Mouse (Mus musculus) kidney, adult 2 months (tissue): ENCODE measurements around the gene Gpr4. TPM values are rescaled to one million over a fixed set of nuclear protein-coding genes. Genes with fewer than 3 reads are reported as not detected.

ENCODE experiments used
- DNase-seq: peaks from one replicate; pipeline ENCODE4 v3.0.0; 2021
- H3K27ac ChIP-seq: fragments of 200-500 bp; 2 replicates; pipeline ENCODE4 v1.5.1; 2012; ENCODE audit warnings: low read depth, low read length, control low read depth, inconsistent platforms; ENCODE audit not compliant: insufficient read depth
- H3K27me3 ChIP-seq: fragments of 200-500 bp; replicated peaks from 2 replicates; pipeline ENCODE4 v1.6.1; 2012; ENCODE audit warnings: mild to moderate bottlenecking, moderate library complexity, low read length, inconsistent platforms; ENCODE audit not compliant: control insufficient read depth, insufficient read depth
- H3K36me3 ChIP-seq: fragments of 200-500 bp; 2 replicates; pipeline ENCODE4 v1.6.1; 2012; ENCODE audit warnings: mild to moderate bottlenecking, moderate library complexity, low read length, inconsistent platforms; ENCODE audit not compliant: control insufficient read depth, insufficient read depth
- H3K4me1 ChIP-seq: fragments of 200-500 bp; 2 replicates; pipeline ENCODE4 v1.6.1; 2011; ENCODE audit warnings: low read length; ENCODE audit not compliant: control insufficient read depth, insufficient read depth
- H3K4me3 ChIP-seq: fragments of 200-500 bp; 2 replicates; pipeline ENCODE4 v1.5.1; 2011; ENCODE audit warnings: mild to moderate bottlenecking, low read depth, low read length, control low read depth; ENCODE audit not compliant: insufficient read depth
- CTCF ChIP-seq: fragments of 200-500 bp; conservative IDR thresholded peaks from 2 replicates; pipeline ENCODE4 v1.5.1; 2011; ENCODE audit warnings: low read depth, mild to moderate bottlenecking, control low read depth, low read length, moderate library complexity, mixed read lengths; ENCODE audit not compliant: insufficient read depth, insufficient read length
- POLR2A ChIP-seq: fragments of 200-500 bp; IDR thresholded peaks from one replicate; pipeline ENCODE4 v1.6.1; 2011; ENCODE audit warnings: low read depth, low read length, control low read depth
- WGBS: fragments of 180-500 bp; shearing (Covaris S2); methylation state at CpG from one replicate; pipeline ENCODE4 v1.1.7; 2018; 5-methylcytosine and 5-hydroxymethylcytosine counted together
- polyA plus RNA-seq: library from polyadenylated mRNA; depleted of rRNA; stranded (reverse); fragments of >200 nt; gene quantifications from 2 replicates; pipeline ENCODE4 v1.2.3, GENCODE M21; 2012; rRNA removed

Gpr4 gene
- polyA plus RNA-seq, 1 experiment: 10.1 TPM

- WGBS: 2% methylated on average over 21 of the region's 21 CpGs
- DNase-seq: peak; percentile 32
Measured at GRCm38 (mm10) chr7:19270509-19271237, 58.3 kb downstream of the Gpr4 start.

GRCm38 (mm10) chr7:19271238-19272172 lies 59.2 kb downstream of the Gpr4 start, which contains the start of gene Vasp:
TSS of gene Vasp (minus strand) at chr7:19271817.
- peak; percentile 93 for DNase-seq
- Histone ChIP-seq H3K4me1 (peaks cover 15% of the 10 kb centered on the region), H3K27me3 (no peaks in the 10 kb centered on the region), H3K4me3 (peak within 1 kb of the TSS; percentile 87), H3K36me3 (no peaks in the 10 kb centered on the region), H3K27ac (peak within 1 kb of the TSS; percentile 91)
- TF ChIP-seq POLR2A: peak; percentile 62
- TF ChIP-seq CTCF: no peak
- WGBS: under 1% methylated on average over 61 of the region's 62 CpGs

More at GRCm38 (mm10) chr7:19270509-19271237, 58.3 kb downstream of the Gpr4 start:
- Histone ChIP-seq H3K36me3 (no peaks in the 10 kb centered on the region), H3K4me3 (peak overlapping the region; percentile 87), H3K27me3 (no peaks in the 10 kb centered on the region), H3K27ac (peak overlapping the region; percentile 66), H3K4me1 (peaks cover 19% of the 10 kb centered on the region)
- TF ChIP-seq POLR2A: no peak
- no peak for TF ChIP-seq CTCF

DNA sequence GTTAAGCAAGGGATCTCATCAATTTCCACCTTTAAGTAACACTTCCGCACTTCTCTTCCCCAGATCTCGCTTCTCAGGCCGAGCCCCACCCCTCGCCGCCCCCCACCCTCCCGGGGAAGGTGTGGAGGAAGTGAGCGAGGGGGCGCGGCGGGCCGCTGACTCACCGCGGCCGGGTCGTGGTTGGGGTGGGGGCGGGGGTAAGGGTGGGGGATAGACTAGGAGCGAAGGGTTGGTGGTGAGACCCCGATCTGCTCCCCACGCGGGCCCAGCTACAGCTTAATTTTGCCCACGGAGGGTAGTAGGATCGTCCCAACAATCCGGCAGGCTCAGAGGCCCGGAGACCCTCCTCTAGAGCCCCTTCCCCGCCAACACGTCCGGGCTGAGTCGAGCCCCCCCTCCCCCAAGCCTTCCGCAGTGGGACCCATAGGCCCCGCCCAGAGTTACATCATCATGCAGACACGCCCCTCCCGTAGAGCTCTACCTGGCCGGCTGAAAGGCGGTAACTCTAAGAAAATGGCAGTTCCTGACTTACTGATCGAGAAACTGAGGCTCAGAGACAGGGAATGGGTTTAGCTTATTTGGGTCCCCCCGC lies 59.9 kb downstream of the Gpr4 start:
- Histone ChIP-seq H3K27me3 (no peaks in the 10 kb centered on the region), H3K27ac (peak overlapping the region; percentile 91), H3K36me3 (no peaks in the 10 kb centered on the region), H3K4me1 (peaks cover 8% of the 10 kb centered on the region), H3K4me3 (peak overlapping the region; percentile 87)
- peak; percentile 88 for DNase-seq
- WGBS: under 1% methylated on average over 35 of the region's 36 CpGs
- no peak for TF ChIP-seq CTCF
- TF ChIP-seq POLR2A: no peak

Other genes with a start within 250 kb of the Gpr4 start
- gene Nanos2, start 225.1 kb upstream of the Gpr4 start, polyA plus RNA-seq: not detected in 2 replicates
- 7.6 and 8.7 TPM in 2 replicates for gene Mypop, start 221.3 kb upstream of the Gpr4 start, polyA plus RNA-seq
- 18.1 and 21.1 TPM in 2 replicates for gene Irf2bp1, start 208.5 kb upstream of the Gpr4 start, polyA plus RNA-seq
- gene Foxa3, start 189.0 kb upstream of the Gpr4 start, polyA plus RNA-seq: 0.13 and 0.16 TPM in 2 replicates
- gene Sympk, start 188.2 kb upstream of the Gpr4 start, polyA plus RNA-seq: 59.8 and 68.9 TPM in 2 replicates
- gene Rsph6a, start 157.8 kb upstream of the Gpr4 start, polyA plus RNA-seq: 0.05 TPM in 2 replicates
- 59.8 and 76.3 TPM in 2 replicates for gene Dmwd, start 136.3 kb upstream of the Gpr4 start, polyA plus RNA-seq
- gene Dmpk, start 128.7 kb upstream of the Gpr4 start, polyA plus RNA-seq: 52.7 and 53.0 TPM in 2 replicates
- gene Six5, start 117.9 kb upstream of the Gpr4 start, polyA plus RNA-seq: 14.1 and 22.2 TPM in 2 replicates
- gene Gm4969, start 94.2 kb upstream of the Gpr4 start, polyA plus RNA-seq: 0.03 and 0.04 TPM in 2 replicates
- gene Fbxo46, start 92.7 kb upstream of the Gpr4 start, polyA plus RNA-seq: 9.2 and 9.5 TPM in 2 replicates
- 11.9 and 12.1 TPM in 2 replicates for gene Qpctl, start 63.2 kb upstream of the Gpr4 start, polyA plus RNA-seq
- 34.8 and 42.2 TPM in 2 replicates for gene Snrpd2, start 62.8 kb upstream of the Gpr4 start, polyA plus RNA-seq
- 0.13 and 0.20 TPM in 2 replicates for gene Gipr, start 46.4 kb upstream of the Gpr4 start, polyA plus RNA-seq
- gene Eml2, start 36.1 kb upstream of the Gpr4 start, polyA plus RNA-seq: 38.8 and 39.0 TPM in 2 replicates
- 41.7 and 48.5 TPM in 2 replicates for gene Opa3, start 15.8 kb downstream of the Gpr4 start, polyA plus RNA-seq
- gene Vasp, start 59.3 kb downstream of the Gpr4 start, polyA plus RNA-seq: 69.5 and 71.5 TPM in 2 replicates
- gene Ppm1n, start 67.5 kb downstream of the Gpr4 start, polyA plus RNA-seq: not detected in 2 replicates
- gene Rtn2, start 70.1 kb downstream of the Gpr4 start, polyA plus RNA-seq: 7.6 and 19.1 TPM in 2 replicates
- gene Fosb, start 97.5 kb downstream of the Gpr4 start, polyA plus RNA-seq: 0.17 and 0.19 TPM in 2 replicates
- 27.6 and 31.9 TPM in 2 replicates for gene Ercc1, start 132.2 kb downstream of the Gpr4 start, polyA plus RNA-seq
- 5.3 and 5.9 TPM in 2 replicates for gene Cd3eap, start 146.9 kb downstream of the Gpr4 start, polyA plus RNA-seq
- 5.9 and 6.8 TPM in 2 replicates for gene Ppp1r13l, start 147.2 kb downstream of the Gpr4 start, polyA plus RNA-seq
- gene Ercc2, start 169.5 kb downstream of the Gpr4 start, polyA plus RNA-seq: 32.4 and 39.9 TPM in 2 replicates
- gene Klc3, start 191.6 kb downstream of the Gpr4 start, polyA plus RNA-seq: 3.7 and 5.0 TPM in 2 replicates
- gene Ckm, start 192.2 kb downstream of the Gpr4 start, polyA plus RNA-seq: 2.0 and 420 TPM in 2 replicates
- gene Mark4, start 246.3 kb downstream of the Gpr4 start, polyA plus RNA-seq: 16.1 and 18.2 TPM in 2 replicates